Mouse (Mus musculus) T-helper 2 cell (primary cell): ENCODE data around the gene Vps26c.

Experiments used
- in situ Hi-C: fragments of 300-600 bp; cut with MboI, MseI; formaldehyde crosslinking; loops from one replicate; pipeline ENCODE4 v1.15.1; 2025; ENCODE audit warnings: high pct_unique_total_duplicates

Gene Vps26c

DNA sequence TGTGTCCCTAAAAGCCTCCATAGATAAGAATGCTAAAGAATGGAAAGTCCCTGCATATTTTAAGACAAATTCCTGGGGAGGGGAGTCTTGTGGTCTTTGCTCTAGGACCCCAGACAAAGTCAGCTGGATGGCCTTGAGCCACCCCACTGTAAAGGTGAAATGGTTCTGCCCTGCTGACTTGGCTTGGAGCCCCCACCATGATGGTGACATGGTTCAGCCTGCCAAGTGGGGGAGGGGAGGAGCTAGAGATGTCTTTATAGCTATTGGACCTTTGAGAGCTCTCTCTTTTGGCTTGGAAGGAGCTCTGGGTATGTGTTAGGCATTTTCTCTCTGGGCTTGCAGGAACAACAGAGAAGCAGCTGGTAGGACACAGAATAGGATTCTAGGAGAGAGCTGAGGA, 25.3 kb upstream of the Vps26c start:
- in situ Hi-C loops: loop anchor here (10.0 kb wide), 1 partner anchor 1617 kb away; no protein-coding TSS in a partner anchor

- in situ Hi-C loops: loop anchor here (10.0 kb wide), 1 partner anchor 1615 kb away; no protein-coding TSS in a partner anchor
Observed at GRCm38 (mm10) chr16:94549813-94550212, 23.2 kb upstream of the Vps26c start.

- in situ Hi-C loops: no loop called here
Observed at GRCm38 (mm10) chr16:94545781-94546562, 19.3 kb upstream of the Vps26c start.

DNA sequence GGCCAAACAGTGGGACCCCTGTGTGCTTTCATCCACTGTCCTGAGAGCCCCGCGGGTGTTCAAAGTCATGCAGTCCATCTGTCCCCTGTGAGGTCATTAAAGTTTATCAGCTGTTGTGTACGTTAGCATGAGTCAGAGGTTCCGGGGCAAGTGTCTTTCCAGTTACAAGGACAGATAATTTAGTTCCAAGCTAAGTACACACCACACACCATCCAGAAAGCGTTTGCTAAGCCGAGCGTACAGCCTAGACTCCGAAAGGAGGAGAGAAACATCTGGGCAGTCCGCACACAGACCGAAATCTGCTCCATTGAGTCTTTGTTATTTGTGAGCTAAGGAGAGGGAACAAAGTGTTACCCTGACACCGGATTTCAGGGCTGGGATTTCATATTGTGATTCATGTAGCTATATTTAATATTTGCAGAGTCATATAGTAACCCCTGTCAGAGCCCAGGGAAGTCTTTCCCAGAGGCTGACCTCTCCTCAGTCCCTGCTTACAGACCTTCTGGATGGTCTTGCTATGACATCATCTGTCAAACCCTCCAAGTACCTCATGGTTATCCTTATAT, 18.0 kb upstream of the Vps26c start:
- in situ Hi-C loops: no loop called here

GRCm38 (mm10) chr16:94542898-94543297, 16.3 kb upstream of the Vps26c start:
- in situ Hi-C loops: no loop called here

- in situ Hi-C loops: no loop called here
Observed at GRCm38 (mm10) chr16:94540140-94540539, 13.5 kb upstream of the Vps26c start.

- in situ Hi-C loops: no loop called here
Observed at GRCm38 (mm10) chr16:94537159-94537527, 10.5 kb upstream of the Vps26c start.

GRCm38 (mm10) chr16:94536417-94537158, 10.0 kb upstream of the Vps26c start:
- in situ Hi-C loops: no loop called here

GRCm38 (mm10) chr16:94535716-94536115, 9.1 kb upstream of the Vps26c start:
- in situ Hi-C loops: no loop called here

DNA sequence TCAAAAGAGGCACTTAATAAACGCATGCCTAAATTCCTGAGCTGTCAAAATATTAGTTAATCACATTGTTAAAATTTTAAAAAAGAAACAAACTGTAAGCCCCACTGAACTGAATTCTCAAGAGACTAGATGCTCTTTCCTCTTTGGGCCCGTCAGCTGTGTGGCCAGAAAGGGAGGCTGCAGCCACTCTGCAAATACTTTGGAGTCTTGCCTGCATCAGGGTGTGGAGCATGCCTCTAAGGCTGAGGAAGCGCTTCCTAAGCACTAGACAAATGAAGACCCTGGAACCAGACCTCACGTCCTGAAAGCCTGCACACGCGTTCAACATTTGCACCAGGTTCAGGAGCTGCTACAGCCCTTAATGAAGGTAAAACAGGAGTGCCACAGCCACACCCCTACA, 7.0 kb upstream of the Vps26c start:
- in situ Hi-C loops: no loop called here

- in situ Hi-C loops: no loop called here
Observed at GRCm38 (mm10) chr16:94531268-94531667, 4.6 kb upstream of the Vps26c start.

DNA sequence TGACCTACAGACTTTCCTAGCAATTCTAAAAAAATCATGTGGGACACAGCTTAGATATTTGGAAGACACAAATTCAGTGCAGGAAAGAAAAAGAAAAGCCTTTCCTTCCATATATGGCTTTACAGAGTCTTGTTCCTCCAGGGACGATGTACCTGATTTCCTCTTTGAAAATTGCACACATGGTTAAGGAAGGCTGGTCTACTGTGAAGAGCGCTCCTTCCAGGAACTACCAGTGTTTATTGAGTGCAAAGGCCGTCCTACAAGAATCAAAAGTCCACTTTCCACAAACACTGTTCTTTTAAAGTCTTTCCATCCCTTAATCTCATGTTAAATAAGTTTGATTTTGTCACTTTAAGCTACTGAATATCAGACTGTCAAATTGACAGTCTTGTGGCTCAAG, 916 bp upstream of the Vps26c start:
- in situ Hi-C loops: loop anchor here (5.0 kb wide), 1 partner anchor 35 kb away; no protein-coding TSS in a partner anchor

GRCm38 (mm10) chr16:94527152-94527534, 513 bp upstream of the Vps26c start:
- in situ Hi-C loops: loop anchor here (5.0 kb wide), 1 partner anchor 35 kb away; no protein-coding TSS in a partner anchor

- in situ Hi-C loops: loop anchor here (5.0 kb wide), 1 partner anchor 36 kb away; no protein-coding TSS in a partner anchor
Observed at GRCm38 (mm10) chr16:94525955-94526343, 681 bp downstream of the Vps26c start.

DNA sequence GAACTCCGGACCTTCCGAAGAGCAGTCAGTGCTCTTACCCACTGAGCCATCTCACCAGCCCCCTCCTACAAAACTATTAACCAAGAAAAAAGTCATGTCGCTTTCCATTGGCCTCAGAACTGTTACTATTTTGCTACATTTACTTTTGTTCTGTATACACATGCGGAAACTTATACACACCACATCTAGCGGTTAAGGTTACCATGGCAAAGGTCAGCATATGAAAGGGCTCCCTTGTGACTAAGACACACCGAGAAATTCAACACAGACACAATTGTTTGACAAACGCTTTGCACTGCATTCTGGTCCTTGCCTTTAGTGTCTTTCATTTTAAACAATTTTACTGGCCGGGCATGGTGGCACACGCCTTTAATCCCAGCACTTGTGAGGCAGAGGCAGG, 1.9 kb downstream of the Vps26c start:
- in situ Hi-C loops: loop anchor here (5.0 kb wide), 2 partner anchors 38 to 78 kb away; no protein-coding TSS in a partner anchor

DNA sequence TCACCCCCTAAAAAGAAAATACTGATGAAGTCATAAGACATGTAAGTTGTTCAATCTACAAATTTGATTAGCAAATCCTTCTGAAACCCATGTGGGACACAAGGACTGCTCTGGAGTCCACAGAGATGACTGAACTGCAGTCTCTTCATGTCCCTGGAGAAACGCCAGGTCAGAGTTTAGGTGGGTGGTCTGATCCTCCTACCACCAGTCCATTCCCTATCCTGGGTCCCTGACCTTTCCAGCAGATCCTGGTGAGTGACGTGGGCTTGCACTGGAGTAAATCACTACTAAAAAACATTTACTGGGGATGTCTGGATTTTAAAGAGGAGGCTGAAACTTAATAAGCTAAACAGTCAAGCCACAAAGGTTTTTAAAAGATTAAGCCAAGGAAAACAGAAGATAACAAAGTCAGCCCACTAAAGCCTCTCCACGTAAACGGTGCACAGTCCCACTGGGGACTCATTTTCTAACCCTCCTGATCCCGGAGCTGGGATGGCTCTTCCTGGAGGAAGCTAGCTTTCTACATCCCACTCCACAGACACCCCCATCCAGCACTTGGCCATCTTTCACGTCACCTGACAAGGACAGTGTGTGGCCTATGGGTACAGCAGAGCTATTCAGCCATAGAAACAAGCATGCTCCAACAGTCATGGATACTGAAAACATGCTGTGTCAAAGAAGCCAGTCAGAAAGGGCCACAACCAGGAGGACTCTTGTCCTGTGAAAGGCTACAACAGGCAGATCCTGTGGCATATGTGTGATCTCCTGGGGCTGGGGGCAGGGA, 2.8 kb downstream of the Vps26c start:
- in situ Hi-C loops: loop anchor here (5.0 kb wide), 1 partner anchor 79 kb away; no protein-coding TSS in a partner anchor

DNA sequence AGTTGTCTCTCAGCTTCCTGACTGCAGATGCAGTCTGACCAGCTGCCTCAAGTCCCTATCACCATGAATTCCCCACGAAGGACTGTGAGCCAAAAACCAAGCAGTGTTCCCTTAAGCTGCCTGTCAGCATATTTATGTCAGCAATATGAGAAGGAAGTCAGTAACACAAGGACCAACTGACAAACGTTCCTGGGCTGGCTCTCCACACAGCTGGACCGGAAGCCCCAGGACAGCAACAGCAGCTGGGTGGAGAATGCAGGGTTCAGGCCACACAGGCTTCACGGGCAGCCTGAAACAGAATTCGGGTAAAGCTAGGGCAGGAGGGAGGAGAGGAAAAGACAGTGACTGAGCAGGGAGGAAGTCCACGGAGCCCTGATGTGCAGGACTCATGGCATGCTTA, 7.6 kb downstream of the Vps26c start:
- in situ Hi-C loops: no loop called here

GRCm38 (mm10) chr16:94517606-94518005, 9.0 kb downstream of the Vps26c start:
- in situ Hi-C loops: no loop called here

DNA sequence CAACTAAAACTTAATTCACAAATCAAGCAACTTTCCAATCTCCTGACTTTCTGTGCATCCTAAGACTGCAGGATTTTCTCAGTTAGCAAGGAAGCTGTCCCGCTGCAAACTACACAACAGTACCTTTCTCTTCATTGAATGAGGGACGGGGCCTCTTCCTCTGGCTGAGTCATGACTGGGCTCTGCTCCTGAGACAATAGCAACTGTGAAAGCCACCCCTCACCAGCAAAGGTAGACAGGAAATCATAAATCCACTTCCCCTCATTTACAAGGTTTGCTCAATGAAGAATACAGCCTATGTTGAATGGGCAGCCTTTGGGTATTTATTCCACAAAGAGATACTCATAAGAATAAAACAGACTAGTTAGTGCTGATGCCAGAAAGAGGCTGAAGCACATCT, 16.6 kb downstream of the Vps26c start:
- in situ Hi-C loops: no loop called here

DNA sequence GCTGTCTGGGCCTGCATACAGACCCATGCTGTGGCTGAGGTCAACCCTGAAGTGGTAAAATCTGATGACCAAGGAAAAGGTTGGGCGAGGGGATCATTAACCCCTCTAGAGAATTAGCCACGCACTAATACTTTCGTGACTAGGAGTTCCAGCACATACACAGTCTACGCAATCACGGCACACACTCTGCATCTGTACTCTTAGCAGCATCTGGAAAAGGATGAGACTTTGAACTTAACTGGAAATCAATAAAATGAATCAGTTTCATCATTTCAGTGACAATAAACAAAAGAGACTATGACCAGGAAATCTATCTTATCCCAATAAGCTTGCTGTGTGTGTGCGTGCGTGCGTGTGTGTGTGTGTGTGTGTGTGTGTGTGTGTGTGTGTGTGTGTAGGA, 17.9 kb downstream of the Vps26c start:
- in situ Hi-C loops: no loop called here

- in situ Hi-C loops: no loop called here
Observed at GRCm38 (mm10) chr16:94507071-94507470, 19.6 kb downstream of the Vps26c start.

DNA sequence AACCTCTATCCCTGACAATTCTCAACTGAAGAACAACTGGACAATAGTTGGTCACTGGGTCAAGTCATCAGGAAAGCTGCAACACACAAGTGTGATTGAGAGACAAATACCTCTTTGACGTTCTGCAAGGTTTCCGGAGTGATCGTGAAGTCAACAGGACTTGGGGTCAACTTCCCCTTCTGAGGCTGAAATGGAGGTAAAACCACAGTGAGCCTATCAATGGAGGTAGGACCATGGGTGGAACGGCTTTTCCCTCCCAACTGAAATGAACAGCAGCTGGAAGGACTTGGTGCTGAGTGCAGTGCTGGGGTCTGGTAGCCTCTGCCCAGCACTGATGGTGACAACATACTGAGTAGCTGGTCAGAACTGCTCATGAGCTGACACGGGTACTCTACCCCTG, 22.4 kb downstream of the Vps26c start:
- in situ Hi-C loops: no loop called here
